Mouse (Mus musculus) kidney, postnatal 10 days (tissue): ENCODE measurements at regions not wholly inside any gene's neighbourhood (a gene's known extent, or its start where the extent isn't known, plus 50 kb on each side); places are given as distances from the start of the nearest gene placed in this dataset.
A peak's percentile ranks its signal among the peaks of the same experiment; 100 is the strongest.

ENCODE experiments used
- DNase-seq: peaks from one replicate; pipeline ENCODE4 v3.0.0; 2021; ENCODE audit warnings: mixed read lengths

DNA sequence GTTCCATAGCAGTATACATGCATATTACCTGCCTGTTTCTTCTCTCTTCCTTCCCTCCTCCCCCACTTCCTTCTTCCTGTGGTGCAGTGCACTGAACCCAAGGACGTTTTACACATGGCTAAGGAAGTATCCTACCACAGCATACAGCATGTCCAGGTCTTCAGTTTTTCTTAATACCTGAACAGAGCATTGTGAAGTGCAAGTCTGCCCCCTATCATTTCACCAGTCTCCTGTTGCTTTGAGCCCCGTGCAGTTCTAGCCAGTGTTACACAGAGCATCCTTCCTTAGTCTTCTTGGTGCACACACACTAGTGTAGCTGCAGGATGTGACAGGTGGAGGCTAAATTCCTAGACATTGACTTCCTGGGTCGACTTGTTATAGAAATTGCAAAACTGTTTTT lies 53.7 kb upstream of the Foxb1 start:
- DNase-seq, result no peak

DNA sequence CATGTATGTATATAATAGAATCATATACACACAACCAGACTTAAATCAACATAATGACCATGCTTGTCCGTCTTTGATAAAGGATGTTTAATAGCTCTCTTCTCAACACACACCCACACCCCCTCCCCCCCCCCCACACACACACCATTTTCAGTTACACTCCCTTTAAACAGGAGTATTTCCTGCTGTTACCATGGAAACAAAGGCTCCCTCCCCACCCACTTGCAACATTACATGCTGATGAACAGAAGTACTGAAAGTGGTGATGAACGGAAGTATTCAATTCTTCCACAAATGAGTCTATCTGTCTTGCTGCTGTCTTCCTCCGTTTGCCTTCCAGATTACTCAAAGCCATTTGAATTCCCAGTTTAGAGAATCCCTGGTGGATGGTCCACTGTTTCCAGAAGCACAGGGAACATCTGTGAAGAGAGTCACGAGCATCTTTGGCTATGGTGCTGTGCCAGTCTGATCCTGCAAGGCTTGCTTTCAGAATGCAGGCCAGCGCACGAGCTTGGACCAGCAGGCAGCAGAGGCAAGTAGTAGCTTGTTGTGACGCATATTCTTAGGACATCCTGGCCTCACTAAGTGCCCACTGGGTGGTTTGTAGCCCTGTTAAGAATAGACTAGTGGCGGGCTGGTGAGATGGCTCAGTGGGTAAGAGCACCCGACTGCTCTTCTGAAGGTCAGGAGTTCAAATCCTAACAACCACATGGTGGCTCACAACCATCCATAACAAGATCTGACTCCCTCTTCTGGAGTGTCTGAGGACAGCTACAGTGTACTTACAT lies 62.6 kb upstream of the Foxb1 start:
- DNase-seq, result no peak

DNA sequence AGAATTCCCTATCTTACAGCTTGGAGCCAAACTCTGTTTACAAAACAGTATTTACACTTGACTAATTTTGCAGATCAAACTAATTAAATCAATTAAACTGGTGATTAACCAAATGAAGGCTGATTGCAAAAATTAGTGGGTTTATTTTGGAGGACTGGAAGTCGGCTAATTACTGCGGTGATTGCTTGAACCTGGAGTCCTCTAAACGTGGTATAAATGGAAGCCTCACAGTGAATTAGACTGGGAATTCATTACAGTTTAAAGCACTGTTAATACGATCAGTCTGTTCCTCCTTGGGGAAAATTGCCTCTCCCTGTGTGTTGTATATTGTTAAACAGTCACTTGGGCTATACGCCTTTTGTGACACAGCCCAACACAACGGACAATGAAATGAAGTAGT lies 67.7 kb upstream of the Foxb1 start:
- DNase-seq, result no peak

DNA sequence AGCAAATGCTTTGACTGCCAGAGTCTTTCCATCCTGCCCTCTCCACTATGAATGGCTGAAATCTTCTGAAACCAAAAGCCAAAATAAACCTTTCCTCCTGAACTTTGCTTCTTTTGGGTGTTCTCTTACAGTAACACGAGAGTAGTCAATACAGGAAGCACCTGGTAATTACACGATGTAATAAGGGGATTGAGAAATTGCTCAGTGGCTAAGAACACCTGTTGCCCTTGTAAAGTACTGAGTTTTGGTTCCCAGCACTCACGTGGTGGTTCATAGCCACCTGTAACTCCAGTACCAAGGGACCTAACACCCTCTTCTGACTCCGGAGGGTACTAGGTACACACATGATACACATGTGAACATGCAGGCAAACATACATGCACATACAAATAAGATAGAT lies 74.7 kb upstream of the Foxb1 start:
- no peak for DNase-seq

DNA sequence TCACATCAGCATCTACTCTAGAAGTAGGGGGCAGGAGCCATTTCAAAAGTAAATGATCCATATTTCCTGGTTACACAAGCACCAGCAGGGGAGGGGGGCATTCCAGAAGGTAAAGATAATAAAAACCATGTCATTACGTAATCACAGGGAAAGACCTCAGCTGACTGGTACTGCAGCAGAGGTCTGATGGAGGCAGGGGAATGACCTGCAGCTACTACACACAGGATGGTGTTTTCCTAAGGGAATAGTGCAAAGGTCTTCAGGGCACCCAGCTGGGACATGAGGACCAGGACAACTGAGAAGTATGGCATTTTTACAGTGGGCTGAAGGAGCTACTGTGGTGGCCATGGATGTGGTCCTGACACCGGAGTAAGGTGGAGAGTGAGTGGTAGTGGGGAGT lies 78.5 kb upstream of the Foxb1 start:
- DNase-seq, result no peak

DNA sequence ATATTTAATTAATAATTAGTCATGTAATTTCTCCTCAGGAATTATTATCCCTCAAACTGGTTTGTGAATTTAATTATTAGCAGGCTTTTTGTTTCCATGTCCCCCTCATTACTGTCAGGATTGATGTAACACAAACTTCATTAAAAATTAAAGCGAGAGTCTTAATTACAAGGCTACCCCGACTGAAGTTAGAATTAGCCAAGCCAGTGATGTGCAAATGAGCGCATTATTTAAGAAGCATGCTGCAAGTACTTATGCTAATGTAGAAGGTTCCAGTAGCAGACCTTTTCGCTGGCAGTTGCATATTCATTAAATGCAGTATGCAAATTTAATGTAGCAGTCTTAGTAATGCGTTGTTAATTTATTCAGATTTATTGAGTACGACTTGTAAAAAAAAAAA lies 84.0 kb upstream of the Foxb1 start:
- DNase-seq, result no peak

DNA sequence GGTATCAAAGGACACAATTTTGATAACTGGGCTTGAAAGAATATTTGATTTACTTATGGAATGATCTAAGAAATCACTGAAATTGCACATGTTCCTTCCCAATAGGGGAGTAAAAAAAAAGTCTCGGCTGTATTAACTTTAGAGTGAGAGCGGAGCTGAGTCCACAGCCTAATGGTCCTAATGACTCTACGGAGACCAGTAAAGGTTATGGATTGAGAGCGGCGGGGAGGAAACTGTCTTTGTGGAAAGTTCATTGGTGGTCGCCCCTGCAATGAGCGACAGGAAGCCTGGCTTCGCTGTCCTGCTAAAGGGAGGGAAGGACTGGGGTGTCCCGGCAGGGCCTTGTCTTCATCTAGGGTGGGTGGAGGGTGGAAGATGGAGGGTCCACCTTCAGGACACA lies 84.5 kb upstream of the Foxb1 start:
- no peak for DNase-seq

DNA sequence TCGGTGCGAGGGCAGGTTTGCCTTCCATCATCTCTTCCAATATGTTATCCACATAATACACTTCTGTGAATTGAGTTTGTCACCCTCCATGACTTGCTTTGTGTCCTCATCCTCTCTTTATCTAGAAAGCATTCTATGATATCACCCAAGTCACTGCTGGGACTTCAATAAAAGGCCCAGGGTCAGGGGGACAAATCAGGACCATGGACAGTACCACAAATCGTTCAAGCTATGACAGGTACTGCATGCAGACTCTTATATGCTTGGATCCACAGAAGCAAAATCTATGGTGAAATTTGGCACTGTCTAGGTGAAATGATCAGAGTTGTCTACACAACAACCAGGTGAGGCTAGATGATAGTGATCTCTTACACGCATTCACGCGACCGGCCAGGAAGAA lies 95.9 kb upstream of the Foxb1 start:
- DNase-seq, result peak; percentile 59

DNA sequence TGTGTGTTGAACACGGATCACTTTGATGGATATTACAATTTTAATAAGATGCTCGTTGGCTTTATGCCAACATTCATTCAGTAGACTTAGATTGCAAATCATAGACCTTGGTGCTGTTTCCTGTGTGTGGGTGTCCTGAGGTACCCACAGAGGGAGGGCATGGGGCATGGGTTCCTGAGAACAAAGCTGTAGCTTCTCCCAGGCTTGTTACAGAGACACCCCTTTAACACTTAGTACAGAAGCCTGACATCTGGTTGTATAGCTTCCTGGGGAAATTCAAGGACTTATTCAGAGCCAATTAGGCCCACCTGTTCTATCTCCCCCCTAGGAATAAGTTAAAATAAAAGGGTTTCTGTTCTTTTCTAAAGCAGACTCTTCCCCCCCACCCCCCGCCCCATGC lies 97.9 kb upstream of the Foxb1 start:
- no peak for DNase-seq

DNA sequence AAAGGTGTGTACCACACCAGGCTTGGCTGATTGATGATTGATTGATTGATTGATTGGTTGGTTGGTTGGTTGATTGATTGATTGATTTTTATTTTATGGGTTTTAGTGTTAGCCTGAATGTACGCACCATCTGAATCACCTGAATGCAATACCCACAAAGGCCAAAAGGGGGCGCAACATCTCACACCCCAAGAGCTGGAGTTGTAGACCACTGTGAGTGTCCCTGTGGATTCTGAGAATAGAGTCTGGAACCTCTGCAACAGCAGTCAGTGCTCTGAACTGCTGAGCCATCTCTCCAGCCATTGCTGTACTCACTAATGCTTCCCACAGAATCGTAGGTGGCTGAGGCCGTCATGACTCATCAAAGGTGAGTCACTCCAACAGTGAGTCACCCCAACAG lies 109.4 kb upstream of the Foxb1 start:
- no peak for DNase-seq

DNA sequence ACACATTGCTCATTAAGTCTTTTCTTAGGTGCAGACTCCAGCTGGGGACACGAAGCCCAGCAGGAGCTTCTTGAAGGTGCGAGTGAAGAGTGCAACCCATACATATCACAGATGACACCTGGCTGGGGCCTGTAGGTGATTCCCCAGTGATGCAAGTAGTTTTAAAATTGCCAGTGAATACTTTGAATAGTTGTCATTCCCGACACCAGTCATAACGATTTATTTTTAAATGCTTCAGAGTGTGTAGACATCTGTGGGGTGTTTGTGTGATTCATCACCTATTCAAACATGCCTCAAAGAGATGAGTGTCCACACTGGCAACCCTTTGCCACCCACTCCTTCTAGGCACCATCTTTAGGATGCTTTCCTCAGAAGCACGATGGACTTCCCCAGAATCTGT lies 102.9 kb upstream of the Bnip2 start:
- DNase-seq, result no peak

DNA sequence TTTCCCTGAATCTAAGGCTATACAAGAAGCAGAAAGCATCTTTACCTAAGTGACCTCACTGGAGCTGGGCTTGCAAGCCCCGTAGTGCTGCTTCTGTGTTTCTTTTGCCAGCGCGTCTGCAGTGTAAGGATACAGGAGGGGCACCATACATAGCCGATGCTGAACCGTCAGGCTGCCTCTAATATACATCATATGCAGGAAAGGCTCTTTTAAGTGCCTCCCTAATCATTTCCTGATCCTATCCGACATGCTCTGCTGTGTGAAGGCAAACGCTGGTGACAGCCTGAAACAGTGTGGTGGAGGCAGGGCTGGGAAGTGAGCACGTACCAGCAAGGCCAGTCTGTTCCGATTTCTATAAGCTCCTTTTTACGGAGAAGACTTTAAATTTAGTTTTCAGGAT lies 91.2 kb upstream of the Bnip2 start:
- DNase-seq, result no peak

DNA sequence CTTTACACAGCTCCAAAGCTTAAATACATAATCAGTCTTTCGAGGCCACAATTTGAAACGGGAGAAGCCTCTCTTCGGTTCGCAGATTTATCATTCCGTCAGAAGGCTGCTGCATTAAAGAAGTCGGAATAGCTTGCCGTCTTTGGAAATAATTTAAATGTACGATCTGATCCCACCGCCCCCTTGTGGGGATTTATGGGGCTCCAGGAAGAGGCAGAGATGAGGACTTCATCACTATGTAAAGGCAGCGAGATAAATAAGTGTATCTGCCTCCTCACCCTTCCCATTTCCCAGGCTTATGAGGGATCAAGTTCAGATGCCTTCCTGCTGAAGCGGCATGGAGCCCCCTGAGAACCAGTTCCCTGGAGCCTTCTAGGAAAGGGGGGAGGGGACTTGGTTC lies 89.9 kb upstream of the Bnip2 start:
- DNase-seq, result peak; percentile 54

DNA sequence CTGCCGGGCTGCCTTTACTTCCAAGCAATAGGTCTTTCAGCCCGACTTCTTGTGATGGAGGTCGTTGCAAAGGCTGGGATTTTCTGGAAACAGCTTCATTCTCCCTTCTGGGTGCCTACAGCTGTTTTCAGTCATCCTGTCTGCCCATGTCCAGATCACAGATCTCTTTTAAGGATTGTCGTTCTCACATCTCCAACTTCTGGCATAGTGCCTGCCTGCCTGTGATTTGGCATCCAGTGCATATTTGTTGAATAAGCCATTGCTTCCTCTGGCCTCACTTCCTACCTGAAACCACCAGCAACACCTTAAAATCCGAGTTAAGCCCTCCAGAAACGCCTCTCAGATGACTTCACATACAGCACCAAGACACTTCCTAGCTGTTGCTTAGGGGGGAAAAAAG lies 88.4 kb upstream of the Bnip2 start:
- DNase-seq, result no peak

DNA sequence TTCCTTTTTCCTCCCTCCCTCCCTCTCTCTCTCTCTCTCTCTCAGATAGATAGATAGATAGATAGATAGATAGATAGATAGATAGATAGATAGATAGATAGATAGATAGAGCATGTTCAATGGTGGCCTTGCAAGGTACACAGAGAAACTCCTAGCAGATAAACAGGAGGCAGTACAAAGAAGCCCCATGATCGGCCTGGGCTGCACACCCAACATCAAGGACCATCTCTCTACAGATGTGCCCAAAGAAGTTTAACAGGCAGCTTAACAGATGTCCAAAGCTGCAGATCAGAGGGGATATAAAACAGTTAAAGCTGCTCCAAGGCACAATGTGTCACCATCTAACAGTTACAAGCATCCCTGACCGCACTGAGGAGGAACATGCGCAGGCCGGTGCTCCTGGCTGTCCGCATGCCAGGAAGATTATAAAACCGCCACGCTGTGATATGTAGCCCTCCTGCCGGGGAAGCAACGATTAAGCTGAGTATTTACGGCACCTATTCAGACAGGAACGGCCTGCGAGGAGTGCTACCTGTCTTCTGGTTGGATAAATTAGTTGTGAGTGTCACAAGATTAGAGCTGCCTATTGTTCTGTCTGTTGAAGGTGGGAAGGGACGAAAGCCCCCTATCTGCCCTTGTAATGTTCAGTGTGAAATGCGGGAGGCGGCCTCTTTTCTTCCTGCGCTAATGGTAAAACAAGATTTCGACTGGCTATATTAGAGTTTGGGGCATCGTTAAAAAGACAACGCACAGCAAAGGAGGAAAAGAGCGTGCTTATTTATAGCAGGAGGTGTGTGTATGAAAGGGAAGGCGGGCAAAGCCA lies 81.9 kb upstream of the Bnip2 start:
- DNase-seq, result peak; percentile 10

DNA sequence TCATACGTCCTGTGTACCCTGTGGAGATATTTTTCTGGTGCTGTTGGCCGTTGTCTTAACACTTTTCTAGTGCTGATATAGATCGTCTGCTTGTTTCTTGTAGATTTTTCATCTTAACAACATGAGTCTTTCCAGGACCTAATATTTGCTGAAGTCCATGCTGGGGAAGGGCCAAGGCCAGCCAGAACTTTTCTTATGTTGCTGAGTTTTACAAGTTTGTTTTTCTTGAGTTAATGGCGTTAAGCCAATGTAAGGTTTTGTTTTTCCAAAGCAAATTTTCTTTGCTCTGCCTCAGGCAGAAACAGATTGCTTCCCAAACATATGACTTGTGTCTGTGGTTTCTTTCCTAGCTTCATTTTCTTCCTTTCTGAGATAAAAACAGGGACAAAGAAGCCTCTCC lies 78.6 kb upstream of the Bnip2 start:
- peak; percentile 31 for DNase-seq

DNA sequence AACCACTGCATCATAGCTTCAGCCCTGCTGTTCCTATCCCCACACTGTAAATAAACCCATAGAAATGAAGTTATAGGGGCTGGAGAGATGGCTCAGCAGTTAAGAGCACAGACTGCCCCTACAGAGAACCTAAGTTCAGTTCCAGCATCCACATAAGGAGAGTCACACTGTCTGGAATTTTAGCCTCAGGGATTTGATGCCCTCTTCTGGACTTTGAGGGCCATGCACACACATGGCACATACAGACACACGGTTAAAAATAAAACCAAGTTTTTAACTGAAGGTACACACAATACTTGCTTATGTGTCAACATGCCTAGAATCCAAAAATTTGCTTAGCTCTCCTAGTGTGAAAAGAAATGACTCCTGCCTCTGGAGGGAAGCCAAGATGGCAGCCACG lies 61.1 kb upstream of the Bnip2 start:
- no peak for DNase-seq

DNA sequence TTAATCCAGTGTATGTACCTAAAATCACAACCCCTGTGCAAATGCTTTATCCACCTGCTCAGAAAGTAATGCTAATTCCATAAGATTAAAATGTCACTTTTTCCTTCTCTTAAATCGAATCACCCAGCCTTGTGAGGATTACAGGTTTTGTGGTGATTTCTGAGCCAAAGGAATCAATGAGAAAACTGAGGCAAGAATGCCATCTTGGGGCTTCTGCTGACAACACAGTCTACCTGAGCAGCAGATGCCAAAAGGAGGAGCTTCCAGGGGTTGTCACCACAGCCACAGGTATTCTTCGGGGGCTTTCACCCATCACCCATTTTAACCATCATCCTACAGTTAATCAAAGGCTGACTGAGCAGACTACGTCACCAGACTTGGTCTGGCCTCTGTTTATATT lies 51.4 kb upstream of the Bnip2 start:
- DNase-seq, result no peak
